Mouse (Mus musculus): Measurements from ENCODE around the gene Fnip2.
A peak's percentile ranks its signal among the peaks of the same experiment; 100 is the strongest.

Gene Fnip2

DNA sequence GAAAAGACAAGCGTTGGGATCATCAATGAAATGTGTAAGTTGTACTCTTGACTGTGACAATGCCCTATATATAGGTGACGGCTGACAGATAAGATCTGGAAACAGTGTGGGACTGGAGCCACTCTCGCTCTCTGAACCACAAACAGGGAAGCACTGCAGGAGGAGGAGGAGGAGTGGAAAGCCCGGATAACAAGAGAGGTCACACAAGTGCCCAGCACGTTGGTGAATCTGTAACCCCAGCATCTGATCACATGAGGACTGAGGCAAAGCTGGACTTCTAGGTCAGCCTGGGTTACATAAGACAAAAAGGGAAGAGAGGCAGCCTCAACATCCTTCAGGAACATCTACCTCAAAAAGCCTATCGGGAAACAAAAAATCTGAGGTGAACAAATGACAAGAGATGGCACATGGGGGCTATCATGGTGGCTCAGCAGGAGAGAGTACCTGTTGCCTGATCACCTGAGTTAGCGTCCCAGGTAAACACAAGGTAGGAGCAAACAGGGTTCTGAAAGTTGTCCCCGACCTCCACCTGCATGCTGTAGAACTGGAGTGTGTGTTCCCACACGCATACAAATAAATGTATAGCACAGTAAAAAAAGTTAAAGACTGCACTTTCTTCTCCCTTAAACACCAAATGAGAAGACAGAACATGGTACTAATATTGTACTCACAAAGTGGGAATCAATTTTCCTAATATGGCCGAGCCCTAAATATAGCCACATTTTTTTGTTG is 2.6 kb downstream of the Fnip2 start:
- DNase-seq: peak; percentile 32

DNA sequence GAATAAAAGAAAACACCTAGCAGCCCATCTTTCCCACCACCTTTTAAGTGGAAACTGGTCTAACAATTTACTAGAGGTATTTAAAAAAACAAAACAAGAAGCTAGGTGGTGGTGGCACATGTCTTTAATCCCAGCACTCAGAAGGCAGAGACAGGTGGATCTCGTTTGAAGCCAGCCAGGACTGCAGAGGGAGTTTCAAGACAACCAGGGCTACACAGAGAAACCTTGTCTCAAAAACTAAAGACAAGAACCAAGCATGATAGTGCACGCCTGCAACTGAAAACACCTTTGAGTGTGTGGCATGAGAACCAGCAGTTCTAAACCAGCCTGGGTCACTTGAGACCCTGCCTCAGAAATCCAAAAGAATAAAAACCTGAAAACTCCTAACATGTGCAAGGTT is 4.1 kb downstream of the Fnip2 start:
- no peak for DNase-seq

DNA sequence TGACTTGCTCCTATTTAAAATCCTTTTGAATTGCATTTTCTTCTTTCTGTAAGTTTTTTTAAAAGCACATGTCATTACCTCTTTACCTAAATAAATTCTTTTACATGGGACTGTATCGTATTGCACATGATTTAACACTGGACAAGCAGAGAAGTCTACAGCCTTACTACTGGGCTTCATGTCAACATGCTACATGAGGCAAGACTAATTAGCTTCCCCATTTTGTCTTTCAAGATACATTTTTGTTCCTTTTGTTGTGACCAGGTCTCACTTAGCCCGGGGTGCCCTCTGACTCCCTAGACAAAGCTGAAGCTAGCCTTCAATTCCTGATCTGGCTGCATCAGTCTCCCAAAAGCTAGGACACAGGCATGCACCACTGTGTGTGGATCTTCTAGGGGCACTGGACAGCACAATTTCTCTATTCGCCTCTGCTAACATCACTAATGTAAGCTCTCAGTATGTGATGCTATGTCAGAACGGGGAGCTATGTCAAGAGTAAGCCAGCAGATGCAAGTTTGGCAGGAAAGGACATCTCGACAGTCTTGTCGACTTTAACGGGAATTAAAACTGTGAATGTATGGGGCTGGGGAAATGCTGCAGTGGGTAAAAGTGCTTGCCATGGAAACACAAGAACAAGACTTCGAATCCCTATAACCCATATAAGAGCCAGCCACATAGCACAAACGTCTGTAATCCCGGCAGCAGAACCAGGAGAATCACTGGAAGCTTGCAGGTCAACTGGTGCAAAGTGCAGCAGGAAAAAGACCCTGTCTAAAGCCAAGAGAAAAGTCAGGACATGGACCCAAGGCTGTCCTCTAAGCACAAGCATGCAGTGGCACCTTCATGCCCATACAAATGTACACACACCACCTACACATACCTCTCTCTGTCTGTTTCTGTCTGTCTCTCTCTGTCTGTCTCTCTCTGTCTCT is 5.5 kb downstream of the Fnip2 start:
- peak; percentile 25 for DNase-seq

DNA sequence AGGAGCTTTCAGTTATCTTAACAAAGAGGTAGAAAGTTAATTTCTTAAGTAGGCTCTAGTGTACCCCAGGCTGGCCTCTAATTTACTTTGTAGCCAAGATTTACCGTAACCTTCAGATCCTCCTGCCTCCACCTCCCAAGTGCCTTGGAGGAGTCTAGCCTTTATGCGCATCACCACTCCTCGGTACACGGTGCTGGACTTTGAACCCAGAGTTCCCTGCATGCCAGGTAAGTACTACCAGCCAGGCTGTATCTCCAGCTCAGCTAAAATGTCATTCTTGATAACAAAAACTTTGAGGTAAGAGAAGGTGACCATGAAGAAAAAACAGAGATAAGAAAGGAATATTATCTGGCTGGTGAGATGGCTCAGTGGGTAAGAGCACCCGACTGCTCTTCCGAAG is 7.0 kb downstream of the Fnip2 start:
- DNase-seq: no peak

DNA sequence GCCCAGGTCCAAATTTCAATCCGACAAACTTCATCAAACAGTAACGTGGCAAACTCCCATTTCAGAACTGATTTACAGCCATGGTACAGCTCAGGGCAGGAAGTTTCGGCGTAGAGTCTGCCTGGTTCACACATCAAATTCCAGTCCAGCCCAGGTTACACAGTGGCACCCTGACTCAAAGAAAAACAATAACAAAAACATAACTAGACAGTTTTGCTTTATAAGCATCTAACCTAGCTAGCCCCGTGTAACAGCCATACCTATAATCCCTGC is 7.9 kb downstream of the Fnip2 start:
- DNase-seq: no peak

DNA sequence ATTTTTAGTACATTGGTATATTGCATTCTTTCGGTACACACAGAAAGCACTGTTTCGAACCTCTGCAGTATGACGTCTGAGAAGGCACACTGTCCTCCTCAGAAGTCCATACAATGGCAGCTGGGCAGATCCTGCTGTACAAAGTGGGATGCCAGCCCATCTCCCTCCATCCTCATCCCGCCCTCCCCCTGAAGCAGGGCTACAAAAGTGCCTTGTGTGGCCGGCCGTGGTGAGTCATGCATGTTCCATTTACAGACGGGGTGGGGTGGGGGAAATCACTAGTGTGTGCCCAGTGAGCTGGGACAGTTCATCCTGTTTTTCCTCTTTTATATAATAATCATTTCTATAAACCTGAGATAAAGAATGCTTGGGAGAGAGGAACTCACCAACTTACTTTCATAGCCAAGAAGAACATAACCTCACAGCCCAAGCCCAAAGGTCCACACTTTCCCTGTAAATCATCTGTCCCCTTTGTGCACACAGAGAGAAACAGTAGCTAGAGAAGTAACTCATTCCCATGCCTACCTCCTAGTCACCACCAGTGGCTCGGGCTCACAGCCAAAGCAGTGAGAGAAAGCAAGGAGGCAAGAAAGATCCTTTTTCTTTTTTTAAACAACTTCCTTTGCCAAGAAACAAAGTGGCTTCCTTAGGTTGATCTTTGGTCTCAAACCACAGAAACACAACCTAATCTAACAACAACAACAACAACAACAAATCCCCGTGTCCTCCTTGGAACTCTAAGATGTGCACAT is 8.4 kb downstream of the Fnip2 start:
- DNase-seq: peak; percentile 63

DNA sequence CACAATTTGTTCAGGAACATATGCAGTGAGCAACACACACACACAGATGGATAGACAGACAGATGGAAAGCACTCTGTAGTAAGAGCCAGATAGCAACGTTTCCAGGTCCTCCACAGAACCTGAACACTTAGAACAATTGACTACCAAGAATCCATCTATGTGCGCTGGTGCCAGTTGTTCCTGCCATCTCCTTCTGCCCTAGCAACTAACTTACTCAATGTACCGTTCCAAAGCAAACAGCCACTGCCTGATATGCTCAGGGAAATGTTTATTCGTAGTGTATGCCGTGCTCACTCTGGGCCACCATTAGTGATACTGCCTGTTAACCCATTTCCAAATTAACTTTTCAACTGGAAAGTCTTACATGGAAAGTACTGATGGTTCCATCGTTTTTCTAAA is 12.5 kb downstream of the Fnip2 start:
- DNase-seq: no peak

DNA sequence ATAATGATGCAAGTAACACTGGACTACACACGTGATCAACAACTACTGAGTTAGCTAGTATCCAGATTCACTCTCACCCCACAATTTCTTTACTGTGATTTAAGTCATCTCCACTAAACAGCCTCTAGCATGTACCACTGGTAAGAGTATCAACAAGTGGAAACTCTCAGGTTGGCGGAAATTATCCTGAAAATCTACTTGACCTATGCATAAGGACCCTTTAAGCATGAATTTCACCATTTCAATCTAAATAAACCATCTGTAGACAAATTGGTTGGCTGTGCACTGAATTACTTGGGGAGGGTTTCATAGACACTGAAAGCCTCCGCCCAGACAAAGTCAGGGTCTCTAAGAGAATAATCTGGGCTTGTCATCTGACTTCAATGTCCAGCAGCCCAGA is 13.8 kb downstream of the Fnip2 start:
- DNase-seq: no peak

DNA sequence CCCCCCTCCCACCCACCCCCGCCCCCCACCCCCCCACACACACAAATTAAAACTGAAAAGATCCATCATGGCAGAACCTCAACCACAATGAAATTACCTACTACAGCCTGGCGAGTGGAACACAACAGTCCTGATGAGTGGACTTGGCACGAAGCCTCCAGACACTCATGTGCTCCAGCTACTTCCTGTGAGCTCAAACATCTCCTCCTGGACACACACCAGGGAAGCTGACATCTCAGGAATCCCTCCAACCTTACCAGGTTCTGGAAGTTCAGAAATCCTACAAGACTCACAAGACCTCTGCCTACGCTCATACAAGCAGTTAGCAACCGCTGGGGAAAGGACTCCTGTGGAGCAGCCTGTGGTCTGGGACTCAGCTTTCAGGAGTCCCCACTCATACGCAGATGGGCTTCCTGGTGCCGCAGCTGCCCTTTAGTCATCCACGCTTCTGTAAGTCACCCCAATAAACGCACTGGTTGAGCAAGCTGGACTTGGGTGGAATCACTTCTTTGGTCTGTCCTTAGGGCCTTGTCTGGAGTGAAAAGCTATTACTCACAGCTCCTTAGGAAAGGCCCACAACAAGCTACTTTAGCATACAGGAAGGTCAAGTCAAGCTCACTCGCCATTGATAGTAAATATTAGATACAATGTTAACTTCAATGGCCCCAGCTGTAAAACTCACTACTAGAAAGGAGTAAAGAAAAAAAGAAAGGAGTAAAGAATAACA is 15.6 kb downstream of the Fnip2 start:
- DNase-seq: peak; percentile 72

DNA sequence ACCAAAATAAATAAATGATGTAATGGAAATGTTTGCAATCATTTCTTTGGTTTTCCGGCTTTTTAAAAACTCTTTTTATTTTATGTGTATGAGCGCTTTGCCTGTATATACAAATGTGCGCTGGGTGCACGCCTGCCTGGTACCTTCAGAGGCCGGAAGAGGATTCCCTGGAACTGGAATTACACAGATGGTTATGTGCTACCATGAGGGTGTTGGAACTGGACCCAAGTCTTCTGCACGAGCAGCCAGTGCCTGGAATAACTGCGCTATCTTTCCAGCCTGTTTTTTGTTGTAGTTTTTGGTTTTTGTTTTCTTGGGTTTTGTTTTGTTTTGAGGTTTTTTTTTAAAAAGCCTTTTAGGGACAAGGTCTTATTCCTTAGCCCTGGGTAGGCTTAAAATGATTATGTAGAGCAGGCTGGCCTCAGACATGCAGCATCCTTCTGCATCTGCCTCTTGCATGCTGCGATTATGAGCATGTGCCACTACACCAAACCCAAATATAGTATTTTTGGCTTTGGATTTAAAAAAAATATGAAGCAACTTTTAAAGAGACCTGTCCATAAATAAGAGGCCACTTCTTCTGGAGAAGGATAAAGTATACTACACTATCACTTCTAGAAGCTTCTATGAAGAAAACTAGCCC is 17.7 kb downstream of the Fnip2 start:
- no peak for DNase-seq

DNA sequence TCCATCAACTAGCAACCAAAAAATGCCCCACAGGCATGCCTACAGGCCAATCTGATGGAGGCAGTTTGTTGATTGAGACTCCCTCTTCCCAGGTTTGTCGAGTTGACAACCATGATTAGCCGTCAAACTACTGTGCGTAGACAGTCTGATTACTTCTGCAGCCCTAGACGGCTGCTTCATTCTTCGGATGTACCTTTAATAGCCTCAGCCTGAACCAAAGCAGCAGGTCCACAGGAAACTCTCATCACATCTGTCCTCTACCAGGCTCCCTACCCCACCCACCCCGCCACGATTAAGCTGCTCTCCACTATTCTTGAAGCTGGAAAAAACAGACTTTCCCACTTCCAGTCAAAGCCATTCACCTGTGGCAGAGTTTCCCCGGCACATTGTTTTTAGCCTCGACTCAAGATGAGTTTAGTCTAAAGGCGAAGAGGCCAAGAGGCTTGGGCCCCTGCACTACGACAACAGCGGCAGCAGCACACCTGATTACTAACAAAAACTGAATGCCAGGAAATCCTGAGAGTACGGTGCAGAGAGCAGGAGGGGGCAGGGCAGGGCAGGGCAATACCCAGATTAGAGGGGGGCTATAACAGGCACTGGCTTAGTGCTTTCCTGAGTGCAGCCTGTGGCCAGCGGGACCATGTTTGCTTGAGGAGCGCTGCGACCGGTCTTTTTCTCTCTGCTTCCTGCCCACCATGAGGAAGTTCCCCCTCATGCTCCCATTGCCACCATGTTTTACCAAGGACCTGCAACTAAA is 18.7 kb downstream of the Fnip2 start:
- no peak for DNase-seq

DNA sequence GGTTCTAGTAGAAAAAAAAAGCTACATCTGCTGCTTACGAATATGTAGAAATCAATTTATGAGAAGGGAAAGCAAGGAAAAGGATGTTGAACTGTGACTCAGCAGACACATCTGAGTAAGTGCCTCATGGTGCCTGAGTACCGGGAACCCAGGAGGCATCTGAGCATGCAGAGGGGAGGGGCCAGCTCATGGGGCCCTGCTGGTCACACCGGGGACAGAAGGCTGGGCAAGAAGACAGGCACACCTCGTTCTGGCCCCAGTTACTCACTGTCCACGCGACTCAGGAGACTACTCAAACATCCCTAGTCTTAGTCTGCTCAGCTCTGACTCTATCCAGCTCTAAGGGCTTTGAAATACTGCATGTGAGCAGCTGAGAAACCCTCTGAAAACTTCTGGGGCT is 25.0 kb downstream of the Fnip2 start:
- DNase-seq: peak; percentile 61

DNA sequence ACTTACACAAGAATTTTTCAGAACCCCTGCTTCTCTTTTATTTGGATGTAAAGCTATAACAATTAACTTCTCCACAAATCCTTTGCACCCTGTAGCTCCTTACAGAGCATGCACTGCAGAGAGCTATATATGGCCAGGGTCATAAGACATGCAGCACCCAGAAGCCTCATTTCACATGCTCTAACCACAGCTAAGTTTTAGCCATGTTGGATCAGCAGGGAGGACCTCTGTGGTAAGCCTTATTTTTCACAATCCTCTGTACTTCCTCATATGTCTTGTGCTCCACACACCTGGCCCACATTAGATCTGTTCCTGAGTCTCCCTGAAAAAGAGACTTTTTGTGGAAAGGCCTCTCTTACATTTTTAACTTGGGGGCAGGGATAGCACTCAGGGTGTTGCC is 27.9 kb downstream of the Fnip2 start:
- peak; percentile 43 for DNase-seq

DNA sequence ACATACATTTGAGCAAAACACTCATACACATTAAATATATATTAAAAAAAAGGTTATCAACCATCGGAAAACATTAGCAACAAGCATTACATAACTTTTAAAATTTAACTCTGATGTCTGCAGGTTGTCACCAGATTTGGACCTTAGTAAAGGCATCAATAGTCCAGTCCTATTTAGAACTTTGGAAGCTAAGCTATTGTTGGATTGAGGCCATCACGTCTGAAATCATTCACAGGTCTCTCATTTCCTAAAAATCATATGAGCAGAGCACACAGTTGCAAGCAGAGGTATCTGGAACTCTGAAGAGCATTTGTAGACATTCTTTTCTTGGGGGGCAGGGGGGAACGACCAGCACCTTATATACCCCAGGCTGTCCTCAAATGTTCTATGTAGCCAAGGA is 28.5 kb downstream of the Fnip2 start:
- no peak for DNase-seq

DNA sequence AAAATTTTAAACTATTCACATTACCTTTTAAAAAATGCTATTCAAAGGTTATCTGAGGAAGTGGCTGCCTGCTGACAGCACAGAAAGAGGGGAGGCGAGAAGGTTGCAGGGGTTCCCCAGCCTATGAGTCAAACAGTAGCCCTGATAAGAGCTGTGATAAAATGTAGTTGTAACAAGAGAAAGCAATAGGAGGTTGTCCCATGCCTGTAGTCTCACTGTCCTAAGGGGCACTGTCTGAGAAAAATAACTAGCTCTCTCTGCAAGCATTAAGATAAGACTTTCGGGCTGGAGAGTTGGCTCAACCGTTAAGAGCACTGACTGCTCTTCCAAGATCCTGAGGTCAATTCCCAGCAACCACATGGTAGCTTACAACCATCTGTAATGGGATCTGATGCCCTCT is 29.3 kb downstream of the Fnip2 start:
- no peak for DNase-seq

DNA sequence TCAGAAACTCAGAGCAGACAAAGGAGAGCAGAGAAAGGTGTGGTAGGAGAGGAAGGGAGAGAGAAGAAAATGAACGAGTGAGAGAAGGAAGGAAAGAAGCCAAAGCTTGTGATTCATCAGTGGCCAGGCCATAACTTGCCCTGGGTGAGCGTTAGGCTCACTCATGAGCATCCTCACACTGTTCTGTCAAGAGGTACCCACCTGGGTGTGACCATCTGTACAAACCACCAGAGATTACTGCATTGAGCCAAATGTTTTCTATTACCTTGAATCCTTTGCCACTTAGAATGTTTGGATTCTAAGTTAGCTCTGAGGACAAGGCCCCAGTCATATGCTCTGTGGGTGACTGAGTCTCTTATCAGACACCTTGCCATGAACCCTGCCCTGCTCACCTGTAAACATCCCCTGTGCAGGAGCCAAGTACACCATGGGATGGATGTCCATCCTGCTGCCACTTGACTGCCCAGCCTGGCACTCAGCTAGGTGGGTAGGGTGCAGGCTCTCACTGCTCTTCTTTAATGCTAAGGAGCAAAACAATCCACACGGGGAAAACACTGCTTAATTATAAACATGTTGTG is 29.9 kb downstream of the Fnip2 start:
- no peak for DNase-seq

DNA sequence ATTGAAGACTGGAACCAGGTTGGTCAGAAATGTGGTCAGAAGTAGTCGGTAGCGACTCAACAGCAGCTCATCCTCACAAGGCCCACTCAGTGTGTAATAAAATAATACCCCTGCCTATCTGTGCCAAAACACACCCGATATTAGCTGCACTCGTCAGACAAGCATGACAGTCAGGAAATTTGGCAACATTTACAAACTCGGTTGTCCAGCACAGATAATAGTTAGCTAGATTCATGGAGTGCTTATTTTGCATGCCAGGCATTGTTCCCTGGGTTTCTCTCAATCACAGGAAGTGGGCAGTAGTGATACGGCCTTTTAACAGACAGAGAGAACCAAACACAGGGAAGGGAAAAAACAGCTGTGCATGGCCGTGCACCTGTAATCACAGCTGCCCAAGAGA is 30.6 kb downstream of the Fnip2 start:
- peak; percentile 58 for DNase-seq

DNA sequence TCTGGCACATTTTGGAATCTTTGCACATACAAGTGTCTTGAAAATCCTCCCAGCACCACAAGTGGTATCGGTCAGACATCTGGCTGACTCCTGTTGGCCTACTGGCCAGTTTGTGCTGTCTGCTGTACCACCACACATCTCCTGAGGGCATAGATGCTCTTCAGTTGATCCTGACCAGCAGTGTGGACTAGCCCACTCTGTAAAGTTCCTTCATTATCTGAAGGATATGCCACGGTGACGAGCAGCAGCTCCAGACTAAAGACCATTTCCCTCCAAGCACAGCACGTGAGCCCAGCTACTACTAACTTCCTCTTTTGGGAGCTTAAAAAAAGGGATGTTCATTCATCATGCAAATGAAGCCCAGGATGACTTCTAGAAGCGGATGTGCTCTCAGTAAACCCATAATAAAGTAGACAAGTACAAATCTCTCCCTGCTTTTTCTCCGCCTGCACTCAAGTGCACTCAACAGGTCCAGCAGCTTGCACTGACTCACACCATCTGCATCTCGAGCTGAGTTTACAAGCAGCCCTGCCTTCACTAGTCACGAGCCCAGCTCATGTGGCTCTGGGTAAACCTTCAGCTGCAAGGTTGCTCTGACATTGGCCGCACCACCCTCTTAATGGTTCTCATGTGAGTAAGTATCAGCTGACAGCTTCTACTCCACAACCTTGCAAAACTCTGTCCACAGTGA is 35.9 kb downstream of the Fnip2 start:
- peak; percentile 84 for DNase-seq

DNA sequence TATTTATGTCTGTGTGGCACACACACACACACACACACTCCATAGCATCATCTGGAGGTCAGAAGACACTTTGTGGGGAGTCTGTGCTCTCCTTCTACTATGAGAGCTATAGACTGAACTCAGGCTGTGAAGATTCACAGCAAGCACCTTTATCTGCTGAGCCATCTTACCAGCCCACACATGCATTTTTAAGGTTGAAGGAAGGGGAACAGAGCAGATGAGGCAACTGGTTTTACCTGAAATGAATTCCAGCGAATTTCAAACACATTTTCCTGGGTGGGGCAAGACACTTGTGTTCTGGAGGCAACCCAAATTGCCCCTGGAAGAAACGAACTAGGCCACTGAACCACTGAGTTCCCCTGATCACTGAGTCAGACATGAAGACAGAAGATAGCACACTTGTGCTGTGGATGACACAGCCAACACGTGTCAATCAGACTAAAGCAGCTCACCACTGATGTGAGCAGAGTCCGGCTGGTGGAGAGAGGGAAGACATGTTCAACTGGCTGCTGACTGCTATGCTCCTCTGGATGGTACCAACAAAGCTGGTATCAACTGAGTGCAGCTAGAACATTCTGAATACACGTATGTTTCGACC is 38.0 kb downstream of the Fnip2 start:
- no peak for DNase-seq

DNA sequence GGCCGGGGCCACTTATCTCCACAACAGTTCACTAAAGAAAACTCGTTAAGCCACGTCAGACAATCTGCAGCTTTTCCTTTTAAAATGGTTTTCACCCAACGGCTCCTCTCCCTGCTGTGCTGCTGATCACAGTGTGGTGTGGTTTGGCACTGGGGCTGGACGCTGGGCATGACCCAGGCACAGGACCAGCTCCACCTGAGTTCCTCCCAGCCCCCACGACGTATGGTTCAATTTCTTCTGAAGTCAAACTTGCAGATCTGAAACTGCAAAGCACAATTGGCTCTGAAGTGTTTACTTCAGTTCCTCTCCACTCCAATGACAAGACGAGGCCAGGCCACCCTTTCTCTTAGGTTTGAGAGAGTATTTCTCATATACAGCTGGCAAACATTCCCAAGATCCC is 39.1 kb downstream of the Fnip2 start:
- DNase-seq: no peak

All from lung, postnatal 36 days (tissue).